Mouse (Mus musculus): ENCODE measurements around the gene Tnrc6c.

- no peak for TF ChIP-seq POLR2A (IDR thresholded peaks at IDR 0.05; ENCODE audit: low read depth, low read length)
- TF ChIP-seq CTCF (IDR thresholded peaks at IDR 0.05; ENCODE audit: extremely low read depth, insufficient read depth, insufficient read length, insufficient replicate concordance): no peak
These were observed 20.8 kb upstream of the Tnrc6c start for GRCm38 (mm10) chr11:117633310-117633709.
